Mouse (Mus musculus) gastrocnemius, adult 2 months (tissue): Measurements from ENCODE around the gene Wfikkn1. TPM values are rescaled to one million over a fixed set of nuclear protein-coding genes. Genes with fewer than 3 reads are reported as not detected.

Source experiments
- DNase-seq: peaks from one replicate; pipeline ENCODE4 v3.0.0; 2022
- H3K27ac ChIP-seq: fragments of 200-600 bp; 2 replicates; pipeline ENCODE4 v1.8.1; 2022; ENCODE audit warnings: mild to moderate bottlenecking
- H3K4me3 ChIP-seq: fragments of 200-600 bp; 2 replicates; pipeline ENCODE4 v1.8.1; 2022; ENCODE audit warnings: mild to moderate bottlenecking, moderate library complexity
- CTCF ChIP-seq: fragments of 200-600 bp; IDR thresholded peaks from 2 replicates; pipeline ENCODE4 v1.8.1; 2022; ENCODE audit warnings: antibody characterized with exemption, mild to moderate bottlenecking, moderate library complexity
- intact Hi-C: fragments of 180-260 bp; cut with DNase I; formaldehyde crosslinking; loops from one replicate; pipeline ENCODE4 v1.15.1; 2025
- total RNA-seq, 2 experiments: library from RNA; stranded (reverse); gene quantifications; 2 replicates each; pipeline ENCODE4 v1.2.3; 2021

The Wfikkn1 gene
- total RNA-seq, 2 experiments from 2014 or later, result 0.26 to 0.75 TPM

- no peak overlapping the region for H3K4me3 ChIP-seq
- DNase-seq, result no peak
- TF ChIP-seq CTCF, result no peak
- no peak overlapping the region for H3K27ac ChIP-seq
- intact Hi-C loops, result no loop called here
These were observed 27.0 kb upstream of the Wfikkn1 start for GRCm38 (mm10) chr17:25907640-25908039.

- H3K4me3 ChIP-seq, result no peak overlapping the region
- TF ChIP-seq CTCF, result no peak
- intact Hi-C loops, result no loop called here
These were observed 22.4 kb upstream of the Wfikkn1 start for GRCm38 (mm10) chr17:25903061-25903460.

DNA sequence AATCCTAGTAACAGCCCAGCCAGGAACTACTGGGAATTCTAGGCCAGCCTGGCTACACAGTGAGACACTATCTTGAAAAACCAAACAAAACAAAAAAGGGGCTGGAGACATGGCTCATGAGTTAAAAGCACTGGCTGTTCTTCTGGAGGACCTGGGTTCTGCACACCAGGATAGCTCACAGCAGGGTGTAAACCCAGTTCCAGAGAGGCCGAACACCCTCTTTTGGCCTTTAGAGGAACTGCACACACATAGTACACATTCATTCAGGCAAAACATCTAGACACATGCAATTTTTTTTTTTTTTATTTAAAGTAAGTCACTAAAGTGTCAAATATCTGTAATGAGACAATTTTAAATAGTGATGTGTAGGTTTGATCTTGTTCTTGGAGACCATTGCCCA is 19.5 kb upstream of the Wfikkn1 start:
- no peak overlapping the region for H3K27ac ChIP-seq
- intact Hi-C loops, result no loop called here
- no peak for TF ChIP-seq CTCF
- H3K4me3 ChIP-seq, result no peak overlapping the region
- DNase-seq, result no peak

More at GRCm38 (mm10) chr17:25903061-25903460, 22.4 kb upstream of the Wfikkn1 start:
- DNase-seq, result no peak
- H3K27ac ChIP-seq, result no peak overlapping the region

DNA sequence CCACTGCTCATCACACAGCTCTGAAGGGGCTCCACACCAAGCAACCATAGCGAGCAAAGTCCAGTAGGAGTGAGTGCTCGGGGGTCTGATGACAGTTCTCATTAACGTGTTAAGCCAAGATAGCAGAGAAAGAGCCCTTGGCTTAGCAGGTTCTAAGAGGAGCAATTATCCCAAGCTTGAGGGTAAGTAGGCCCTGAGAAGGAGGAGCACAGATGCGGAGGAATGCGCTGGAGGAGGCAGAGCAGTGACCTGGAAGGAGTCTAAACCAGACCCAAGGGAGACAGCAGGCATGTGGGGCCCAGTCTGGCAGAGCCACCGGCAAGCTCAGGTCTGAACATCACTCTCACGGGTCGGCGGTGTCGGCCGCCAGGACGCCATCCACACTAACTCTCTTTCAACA is 15.2 kb upstream of the Wfikkn1 start:
- no peak for DNase-seq
- no peak for TF ChIP-seq CTCF
- no peak overlapping the region for H3K4me3 ChIP-seq
- intact Hi-C loops, result loop anchor here (2.0 kb wide), 2 partner anchors 25 to 117 kb away; no protein-coding TSS in a partner anchor
- H3K27ac ChIP-seq, result no peak overlapping the region

- Histone ChIP-seq H3K4me3 (no peak overlapping the region), H3K27ac (no peak overlapping the region)
- no peak for TF ChIP-seq CTCF
- no peak for DNase-seq
- intact Hi-C loops, result loop anchor here (2.0 kb wide), 2 partner anchors 25 to 117 kb away; no protein-coding TSS in a partner anchor
These were observed 14.8 kb upstream of the Wfikkn1 start for GRCm38 (mm10) chr17:25895415-25895814.

DNA sequence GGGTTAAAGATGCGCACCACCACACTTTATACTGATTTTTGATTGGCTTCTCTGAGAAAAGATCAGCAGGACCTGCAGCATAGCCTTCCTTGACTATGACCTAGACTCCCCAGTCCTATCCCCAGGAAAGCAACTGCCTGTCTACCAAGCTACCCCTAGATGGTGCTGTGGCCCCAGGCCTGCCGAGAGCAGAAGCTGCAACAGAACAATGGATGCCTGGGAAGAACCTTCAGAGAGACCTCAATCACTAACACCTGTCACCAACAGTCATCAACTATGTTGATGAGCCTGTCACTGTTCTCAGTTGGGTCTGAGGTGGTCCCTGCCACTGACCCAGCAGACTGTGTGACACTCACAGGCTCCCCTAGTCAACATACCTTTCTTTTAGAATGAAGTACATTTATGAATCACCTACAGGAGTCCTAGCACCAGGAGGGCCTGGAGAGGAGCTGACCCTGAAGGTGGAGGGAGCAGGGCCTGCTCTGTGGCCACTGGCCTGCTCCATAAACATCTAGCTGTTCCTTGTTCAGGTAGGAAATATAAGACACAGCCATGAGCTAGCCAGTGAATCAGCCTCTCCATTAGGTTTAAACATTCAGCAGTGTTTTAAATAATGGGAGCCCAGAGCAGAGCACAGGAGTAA is 13.4 kb upstream of the Wfikkn1 start:
- DNase-seq, result peak; percentile 76
- Histone ChIP-seq H3K27ac (no peak overlapping the region), H3K4me3 (no peak overlapping the region)
- peak; percentile 99 for TF ChIP-seq CTCF
- intact Hi-C loops, result loop anchor here (2.0 to 5.0 kb wide), 4 partner anchors 27 to 198 kb away; partner anchors contain the start of gene Decr2

DNA sequence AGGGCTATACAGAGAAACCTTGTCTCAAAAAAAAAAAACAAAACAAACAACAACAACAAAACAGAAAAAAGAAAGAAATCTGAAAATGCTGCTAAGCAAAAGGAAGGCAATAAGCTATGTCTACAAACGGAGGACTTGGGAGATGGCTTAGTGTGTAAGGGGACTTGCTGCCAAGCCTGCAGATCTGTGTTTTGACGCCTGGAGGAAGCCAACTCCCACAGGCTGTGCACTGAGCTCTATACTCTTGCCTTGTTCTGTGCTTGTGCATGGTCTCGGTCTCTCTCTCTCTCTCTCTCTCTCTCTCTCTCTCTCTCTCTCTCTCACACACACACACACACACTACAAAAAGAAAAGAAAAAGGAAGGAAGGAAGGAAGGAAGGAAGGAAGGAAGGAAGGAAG is 8.2 kb upstream of the Wfikkn1 start:
- no peak for DNase-seq
- intact Hi-C loops, result no loop called here
- Histone ChIP-seq H3K27ac (no peak overlapping the region), H3K4me3 (no peak overlapping the region)
- no peak for TF ChIP-seq CTCF

DNA sequence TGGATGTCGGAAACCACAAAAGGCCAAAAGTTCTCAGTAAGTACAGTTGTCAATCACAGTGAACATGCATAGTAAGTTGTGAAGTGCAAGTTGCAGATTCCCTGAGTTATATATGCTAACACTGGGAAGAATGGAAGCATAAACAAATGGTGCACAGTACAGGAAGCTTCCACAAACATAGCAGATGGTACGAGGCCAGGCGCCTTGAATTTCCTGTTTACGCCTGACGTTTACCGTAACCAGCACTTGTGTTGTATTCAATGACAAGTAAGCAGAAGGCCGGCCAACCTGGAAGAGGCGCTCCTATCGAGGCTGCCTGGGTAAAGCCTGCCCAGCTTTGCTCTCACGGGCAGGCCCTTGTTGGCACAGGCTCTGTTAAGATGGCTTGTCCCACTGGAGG is 6.8 kb upstream of the Wfikkn1 start:
- no peak for TF ChIP-seq CTCF
- intact Hi-C loops, result no loop called here
- no peak overlapping the region for H3K27ac ChIP-seq
- peak; percentile 23 for DNase-seq
- H3K4me3 ChIP-seq, result no peak overlapping the region

DNA sequence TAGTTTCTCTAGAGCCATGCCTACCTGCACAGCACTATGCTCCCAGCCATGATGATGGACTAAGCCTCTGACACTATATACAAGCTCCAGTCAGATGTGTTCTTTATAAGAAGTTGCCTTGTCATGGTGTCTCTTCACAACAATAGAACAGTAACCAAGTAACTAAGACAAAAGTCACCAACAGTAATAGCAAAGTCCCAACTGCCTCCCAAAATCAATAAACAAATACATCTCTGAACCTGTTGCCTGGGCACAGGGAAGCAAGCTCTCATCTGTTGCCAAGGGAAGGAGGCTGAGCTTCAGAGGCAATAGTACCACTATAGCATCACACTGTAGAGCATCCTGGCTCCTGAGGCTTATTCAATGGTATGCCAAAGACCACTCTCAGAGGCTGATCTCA is 6.1 kb upstream of the Wfikkn1 start:
- intact Hi-C loops, result no loop called here
- H3K27ac ChIP-seq, result no peak overlapping the region
- no peak for TF ChIP-seq CTCF
- H3K4me3 ChIP-seq, result no peak overlapping the region
- DNase-seq, result no peak

DNA sequence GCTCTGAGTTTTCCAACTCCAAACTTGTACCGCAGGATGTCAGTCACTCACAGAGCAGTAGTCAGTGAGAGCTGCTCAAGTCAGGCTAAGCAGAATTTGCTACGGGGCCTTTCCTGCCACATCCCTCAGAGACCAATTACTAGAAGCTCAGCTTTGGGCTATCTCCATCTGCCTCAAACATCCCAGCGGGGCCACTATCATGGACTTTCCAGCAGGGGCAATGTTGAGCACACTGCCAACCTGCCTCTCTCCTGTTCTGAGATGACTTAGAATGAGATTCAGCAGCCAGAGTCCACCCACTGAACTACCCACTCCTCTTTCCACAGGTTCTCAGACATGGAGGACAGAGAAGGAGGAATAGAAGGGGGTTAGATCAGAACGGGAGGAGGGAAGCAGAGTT is 5.0 kb upstream of the Wfikkn1 start:
- no peak overlapping the region for H3K27ac ChIP-seq
- intact Hi-C loops, result no loop called here
- H3K4me3 ChIP-seq, result no peak overlapping the region
- no peak for DNase-seq
- peak; percentile 31; the same call in 1 of the 2 replicates for TF ChIP-seq CTCF

DNA sequence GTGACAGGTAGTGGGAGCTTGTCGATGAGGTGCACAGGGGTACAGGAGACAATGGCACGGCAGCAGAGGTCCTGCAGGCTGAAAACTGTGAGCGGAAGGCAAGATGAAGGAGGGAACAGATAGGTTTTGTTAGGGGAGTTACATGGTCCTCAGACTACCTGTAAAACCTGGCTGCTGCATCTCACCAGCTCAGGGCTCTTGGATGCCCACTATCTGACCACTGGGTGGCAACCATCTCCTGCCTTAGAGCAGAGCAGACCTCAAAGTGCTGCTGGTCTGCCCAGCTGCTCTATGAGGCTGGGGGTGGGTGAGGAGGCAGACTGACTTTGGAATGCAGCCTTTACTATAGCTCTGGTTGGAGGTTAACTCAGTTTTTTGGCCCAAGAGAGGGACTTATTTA is 3.2 kb upstream of the Wfikkn1 start:
- TF ChIP-seq CTCF, result 0 out of 2 replicates have a peak, but pooled peaks have one; percentile 3
- DNase-seq, result no peak
- intact Hi-C loops, result no loop called here
- no peak overlapping the region for H3K27ac ChIP-seq
- H3K4me3 ChIP-seq, result no peak overlapping the region

GRCm38 (mm10) chr17:25883268-25883667 is 2.6 kb upstream of the Wfikkn1 start:
- no peak for DNase-seq
- TF ChIP-seq CTCF, result no peak
- H3K27ac ChIP-seq, result no peak overlapping the region
- intact Hi-C loops, result no loop called here
- no peak overlapping the region for H3K4me3 ChIP-seq

- H3K27ac ChIP-seq, result no peak overlapping the region
- TF ChIP-seq CTCF, result no peak
- DNase-seq, result no peak
- H3K4me3 ChIP-seq, result no peak overlapping the region
- intact Hi-C loops, result no loop called here
These were observed 1.6 kb upstream of the Wfikkn1 start for GRCm38 (mm10) chr17:25882306-25882705.

DNA sequence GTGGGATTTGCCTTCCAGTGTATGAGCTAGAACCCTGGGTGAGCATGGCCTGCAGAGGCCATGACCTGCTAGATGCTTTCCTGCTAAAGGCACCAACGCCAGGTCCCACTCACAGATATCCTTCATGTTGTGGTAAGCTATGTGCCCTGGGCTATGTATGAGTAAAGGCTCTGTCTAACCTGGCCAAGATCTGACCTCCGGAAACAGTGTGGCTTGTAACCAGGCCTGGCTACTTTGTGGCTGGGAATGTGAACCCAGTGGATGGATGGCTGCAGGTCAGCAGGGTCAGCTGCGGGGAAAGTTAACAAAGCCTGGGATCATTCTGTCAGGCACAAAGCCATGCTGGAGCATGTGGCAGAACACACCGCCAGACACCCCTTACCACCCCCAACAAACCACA is 1.0 kb upstream of the Wfikkn1 start:
- TF ChIP-seq CTCF, result no peak
- intact Hi-C loops, result no loop called here
- Histone ChIP-seq H3K27ac (no peak overlapping the region), H3K4me3 (no peak overlapping the region)
- no peak for DNase-seq
